Mouse (Mus musculus) intestine, postnatal 0 days (tissue): ENCODE data around the gene Olfr1012. TPM values are rescaled to one million over a fixed set of nuclear protein-coding genes. Genes with fewer than 3 reads are reported as not detected.
"Not testable (repeated sequence)": the region's sequence is repeated elsewhere in the genome, so short reads cannot be mapped to it uniquely, and the experiment has no call there.

Source experiments
- ATAC-seq: fragments of 200-750 bp; cut with Nextera tagmentation; 2 replicates; pipeline ENCODE4 v1.8.0; 2017; ENCODE audit warnings: mild to moderate bottlenecking, moderate TSS enrichment, moderate library complexity
- H3K27ac ChIP-seq: fragments of 300-500 bp; sonication (generic); 2 replicates; pipeline ENCODE4 v1.5.1; 2014; ENCODE audit warnings: mild to moderate bottlenecking, low read depth, low read length, moderate library complexity
- H3K27me3 ChIP-seq: fragments of 300-500 bp; sonication (generic); replicated peaks from 2 replicates; pipeline ENCODE4 v1.6.1; 2014; ENCODE audit warnings: low read length, mixed read lengths; ENCODE audit not compliant: control insufficient read depth, insufficient read depth
- H3K36me3 ChIP-seq: fragments of 300-500 bp; sonication (generic); 2 replicates; pipeline ENCODE4 v1.6.1; 2014; ENCODE audit warnings: mild to moderate bottlenecking, moderate library complexity; ENCODE audit not compliant: control insufficient read depth, insufficient read depth
- H3K4me1 ChIP-seq: fragments of 300-500 bp; sonication (generic); replicated peaks from 2 replicates; pipeline ENCODE4 v1.6.1; 2014; ENCODE audit warnings: antibody characterized with exemption, low read length, mixed read lengths; ENCODE audit not compliant: control insufficient read depth, insufficient read depth
- H3K4me2 ChIP-seq: fragments of 300-500 bp; sonication (generic); replicated peaks from 2 replicates; pipeline ENCODE4 v1.6.1; 2014; ENCODE audit warnings: low read depth, mild to moderate bottlenecking, moderate library complexity
- H3K4me3 ChIP-seq: fragments of 300-500 bp; sonication (generic); 2 replicates; pipeline ENCODE4 v1.5.1; 2014; ENCODE audit warnings: low read depth, low read length
- H3K9ac ChIP-seq: fragments of 300-500 bp; sonication (generic); 2 replicates; pipeline ENCODE4 v1.6.1; 2014; ENCODE audit warnings: mild to moderate bottlenecking, low read depth, low read length
- H3K9me3 ChIP-seq: fragments of 300-500 bp; sonication (generic); 2 replicates; pipeline ENCODE4 v1.6.1; 2016; ENCODE audit warnings: mixed run types; ENCODE audit not compliant: control insufficient read depth
- CTCF ChIP-seq: sonication (generic); IDR thresholded peaks from 2 replicates; pipeline ENCODE4 v1.5.1; 2016; ENCODE audit warnings: low read depth, mild to moderate bottlenecking, control low read depth, antibody characterized with exemption, moderate library complexity
- WGBS: fragments of 180-500 bp; shearing (Covaris S2); extraction: QIAGEN DNeasy Blood & Tissue Kit; methylation state at CpG from one replicate; pipeline ENCODE4 v1.1.7; 2014; 5-methylcytosine and 5-hydroxymethylcytosine counted together
- polyA plus RNA-seq: library from polyadenylated mRNA; unstranded; fragments of >200 nt; fragmentation: Nextera tagmentation; extraction: Ambion mirVana; gene quantifications from 2 replicates; pipeline ENCODE4 v1.2.1, GENCODE M21; 2015

Olfr1012 gene
- polyA plus RNA-seq, 1 experiment from 2014 or later = not detected

GRCm38 (mm10) chr2:85753822-85754221 lies 8.7 kb downstream of the Olfr1012 start:
- Histone ChIP-seq H3K27ac (no peak overlapping the region), H3K4me3 (no peak overlapping the region), H3K9ac (no peak overlapping the region), H3K9me3 (no peaks in the 10 kb centered on the region), H3K4me2 (no peak overlapping the region), H3K27me3 (no peaks in the 10 kb centered on the region), H3K4me1 (no peaks in the 10 kb centered on the region), H3K36me3 (no peaks in the 10 kb centered on the region)
- WGBS = 87% methylated on average over 4 of the region's 4 CpGs
- TF ChIP-seq CTCF = no peak
- ATAC-seq = no peak

DNA sequence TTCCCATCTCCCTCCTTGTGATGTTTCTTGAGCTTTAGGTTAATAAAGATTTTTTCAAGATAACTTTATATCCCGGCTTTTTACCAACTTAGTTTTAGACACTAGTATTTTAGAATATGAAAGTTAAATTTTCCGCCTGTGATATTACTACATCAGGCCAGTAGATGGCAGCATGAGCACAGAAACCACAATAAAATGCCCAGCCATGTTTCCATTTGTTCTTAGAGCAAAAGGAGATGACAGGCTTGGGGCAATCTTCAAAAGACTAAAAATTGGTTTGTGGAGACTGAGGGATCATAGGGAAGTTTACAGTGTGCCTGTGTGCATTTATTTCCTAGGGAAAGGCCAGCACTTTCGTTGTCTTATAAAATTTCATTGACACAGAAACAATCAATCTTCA lies 36.8 kb downstream of the Olfr1012 start:
- H3K9ac ChIP-seq = no peak overlapping the region
- no peaks in the 10 kb centered on the region for H3K4me1 ChIP-seq
- TF ChIP-seq CTCF = peak; percentile 82
- H3K27me3 ChIP-seq = no peaks in the 10 kb centered on the region
- no peak overlapping the region for H3K4me3 ChIP-seq
- H3K36me3 ChIP-seq = no peaks in the 10 kb centered on the region
- 19% methylated on average over 3 of the region's 3 CpGs for WGBS
- H3K4me2 ChIP-seq = no peak overlapping the region
- ATAC-seq = no peak
- H3K9me3 ChIP-seq = no peaks in the 10 kb centered on the region
- no peak overlapping the region for H3K27ac ChIP-seq

GRCm38 (mm10) chr2:85715119-85715518 lies 47.4 kb downstream of the Olfr1012 start, which contains the start of gene Olfr1009:
TSS of gene Olfr1009 (plus strand) at chr2:85715419.
- 91% methylated on average over 1 of the region's 1 CpGs for WGBS
- Histone ChIP-seq H3K36me3 (no peaks in the 10 kb centered on the region), H3K4me1 (no peaks in the 10 kb centered on the region), H3K4me3 (no peak within 1 kb of the TSS), H3K27ac (no peak within 1 kb of the TSS), H3K9ac (no peak within 1 kb of the TSS), H3K27me3 (no peaks in the 10 kb centered on the region), H3K4me2 (no peak within 1 kb of the TSS), H3K9me3 (no peaks in the 10 kb centered on the region)
- TF ChIP-seq CTCF = no peak
- no peak for ATAC-seq

DNA sequence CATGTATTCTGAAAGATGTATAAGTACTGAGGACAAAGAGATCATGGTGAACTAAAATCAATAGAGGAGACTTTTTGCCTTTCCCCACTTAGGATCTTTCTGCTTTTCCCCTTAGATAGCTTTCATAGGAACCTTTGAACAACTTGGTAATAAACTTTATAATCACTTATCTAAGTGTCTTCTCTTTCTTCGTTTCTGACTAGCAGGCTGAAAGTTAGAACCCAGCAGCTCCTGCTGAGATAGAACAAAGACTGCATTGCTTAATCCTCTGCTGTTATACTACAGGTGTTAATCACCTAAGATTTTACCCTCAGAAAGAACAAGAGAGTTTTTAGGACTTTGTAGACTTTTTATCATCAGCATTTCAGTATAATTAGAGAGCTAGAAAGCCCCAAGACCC lies 51.4 kb downstream of the Olfr1012 start:
- Histone ChIP-seq H3K4me3 (no peak overlapping the region), H3K4me2 (no peak overlapping the region), H3K9ac (no peak overlapping the region), H3K9me3 (no peaks in the 10 kb centered on the region), H3K36me3 (no peaks in the 10 kb centered on the region), H3K27me3 (no peaks in the 10 kb centered on the region), H3K27ac (no peak overlapping the region), H3K4me1 (no peaks in the 10 kb centered on the region)
- WGBS = 9% methylated on average over 1 of the region's 1 CpGs
- ATAC-seq = peak; percentile 51; the same call in 1 of the 2 replicates
- no peak for TF ChIP-seq CTCF

GRCm38 (mm10) chr2:85710680-85711079 lies 51.9 kb downstream of the Olfr1012 start:
- H3K36me3 ChIP-seq, H3K4me1 ChIP-seq, H3K4me3 ChIP-seq, H3K27ac ChIP-seq, H3K9ac ChIP-seq, H3K27me3 ChIP-seq, H3K4me2 ChIP-seq, H3K9me3 ChIP-seq: not testable (repeated sequence)
- 6% methylated on average over 2 of the region's 2 CpGs for WGBS
- ATAC-seq = peak; percentile 59; the same call in 1 of the 2 replicates

Other genes starting within 250 kb of the Olfr1012 start
- gene 4833423E24Rik, start 243.7 kb downstream of the Olfr1012 start, polyA plus RNA-seq = 0.05 and 0.21 TPM in 2 replicates
- not detected in 2 replicates for gene Olfr996, start 183.6 kb downstream of the Olfr1012 start, polyA plus RNA-seq
- gene Olfr998, start 173.8 kb downstream of the Olfr1012 start, polyA plus RNA-seq = not detected in 2 replicates
- gene Olfr1000, start 150.9 kb downstream of the Olfr1012 start, polyA plus RNA-seq = not detected in 2 replicates
- not detected in 2 replicates for gene Olfr1002, start 112.1 kb downstream of the Olfr1012 start, polyA plus RNA-seq
- gene Olfr154, start 98.3 kb downstream of the Olfr1012 start, polyA plus RNA-seq = not detected in 2 replicates
- not detected in 2 replicates for gene Olfr1006, start 84.0 kb downstream of the Olfr1012 start, polyA plus RNA-seq
- gene Olfr1008, start 73.3 kb downstream of the Olfr1012 start, polyA plus RNA-seq = not detected in 2 replicates
- gene Olfr1009, start 47.3 kb downstream of the Olfr1012 start, polyA plus RNA-seq = not detected in 2 replicates
- not detected in 2 replicates for gene Olfr1013, start 4.3 kb upstream of the Olfr1012 start, polyA plus RNA-seq
- not detected in 2 replicates for gene Olfr1014, start 9.9 kb upstream of the Olfr1012 start, polyA plus RNA-seq
- not detected in 2 replicates for gene Olfr1015, start 19.3 kb upstream of the Olfr1012 start, polyA plus RNA-seq
- not detected in 2 replicates for gene Olfr1016, start 39.8 kb upstream of the Olfr1012 start, polyA plus RNA-seq
- gene Olfr1018, start 55.7 kb upstream of the Olfr1012 start, polyA plus RNA-seq = not detected in 2 replicates
- gene Olfr1019, start 82.7 kb upstream of the Olfr1012 start, polyA plus RNA-seq = not detected in 2 replicates
- not detected in 2 replicates for gene Olfr1020, start 84.3 kb upstream of the Olfr1012 start, polyA plus RNA-seq
- not detected in 2 replicates for gene Olfr1022, start 105.8 kb upstream of the Olfr1012 start, polyA plus RNA-seq
- gene Olfr1023, start 122.9 kb upstream of the Olfr1012 start, polyA plus RNA-seq = not detected in 2 replicates
- gene Olfr1024, start 142.3 kb upstream of the Olfr1012 start, polyA plus RNA-seq = not detected in 2 replicates
- not detected in 2 replicates for gene Olfr1025-ps1, start 152.4 kb upstream of the Olfr1012 start, polyA plus RNA-seq
- not detected in 2 replicates for gene Olfr1026, start 158.8 kb upstream of the Olfr1012 start, polyA plus RNA-seq
- gene Olfr1028, start 187.7 kb upstream of the Olfr1012 start, polyA plus RNA-seq = not detected in 2 replicates
- not detected in 2 replicates for gene Olfr1029, start 211.1 kb upstream of the Olfr1012 start, polyA plus RNA-seq
- gene Olfr1030, start 216.5 kb upstream of the Olfr1012 start, polyA plus RNA-seq = not detected in 2 replicates
- gene Olfr1031, start 227.5 kb upstream of the Olfr1012 start, polyA plus RNA-seq = not detected in 2 replicates
- not detected in 2 replicates for gene Olfr1032, start 242.8 kb upstream of the Olfr1012 start, polyA plus RNA-seq